Mouse (Mus musculus) right cerebral cortex, postnatal 14 days (tissue): ENCODE results near the gene En1.

Experiments used
- DNase-seq: peaks from one replicate; pipeline ENCODE4 v3.0.0; 2022

The En1 gene

DNA sequence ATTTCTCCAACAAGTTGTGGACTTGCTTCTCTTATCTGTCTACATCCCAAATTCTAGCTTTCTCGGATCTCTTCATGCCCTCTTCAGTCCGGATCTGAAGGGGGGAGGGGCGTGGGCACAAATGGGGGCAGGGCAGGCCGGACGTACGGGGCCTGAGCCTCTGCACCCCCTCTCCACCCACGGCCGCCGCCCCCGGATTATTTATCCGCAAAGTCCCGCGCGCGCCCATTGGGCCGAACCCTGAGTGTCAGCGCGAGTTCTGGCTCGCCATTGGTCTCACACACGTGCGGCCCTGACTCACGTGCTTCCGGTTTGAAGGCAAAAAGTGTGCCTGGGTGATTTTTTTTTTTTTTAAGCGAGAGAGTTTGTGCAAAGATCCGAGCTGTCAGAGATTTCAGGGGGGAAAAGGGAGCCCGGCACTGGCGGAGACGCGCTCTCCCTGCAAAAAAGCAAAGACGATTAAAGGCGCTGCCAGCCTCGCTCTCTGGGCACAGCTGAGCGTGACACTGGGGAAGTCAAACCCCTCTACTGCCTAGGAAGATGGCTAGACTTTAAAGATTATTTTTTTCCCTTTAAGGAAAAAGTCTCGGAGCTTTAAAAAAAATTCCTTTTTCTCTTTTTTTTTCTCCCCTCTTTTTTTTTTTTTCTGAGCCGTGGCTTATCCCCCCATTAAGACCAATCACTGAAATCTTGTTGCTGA lies at the start of gene En1:
TSS of gene En1 (plus strand) at position 388 of the 700 bp plus-strand sequence.
- DNase-seq: no peak

DNA sequence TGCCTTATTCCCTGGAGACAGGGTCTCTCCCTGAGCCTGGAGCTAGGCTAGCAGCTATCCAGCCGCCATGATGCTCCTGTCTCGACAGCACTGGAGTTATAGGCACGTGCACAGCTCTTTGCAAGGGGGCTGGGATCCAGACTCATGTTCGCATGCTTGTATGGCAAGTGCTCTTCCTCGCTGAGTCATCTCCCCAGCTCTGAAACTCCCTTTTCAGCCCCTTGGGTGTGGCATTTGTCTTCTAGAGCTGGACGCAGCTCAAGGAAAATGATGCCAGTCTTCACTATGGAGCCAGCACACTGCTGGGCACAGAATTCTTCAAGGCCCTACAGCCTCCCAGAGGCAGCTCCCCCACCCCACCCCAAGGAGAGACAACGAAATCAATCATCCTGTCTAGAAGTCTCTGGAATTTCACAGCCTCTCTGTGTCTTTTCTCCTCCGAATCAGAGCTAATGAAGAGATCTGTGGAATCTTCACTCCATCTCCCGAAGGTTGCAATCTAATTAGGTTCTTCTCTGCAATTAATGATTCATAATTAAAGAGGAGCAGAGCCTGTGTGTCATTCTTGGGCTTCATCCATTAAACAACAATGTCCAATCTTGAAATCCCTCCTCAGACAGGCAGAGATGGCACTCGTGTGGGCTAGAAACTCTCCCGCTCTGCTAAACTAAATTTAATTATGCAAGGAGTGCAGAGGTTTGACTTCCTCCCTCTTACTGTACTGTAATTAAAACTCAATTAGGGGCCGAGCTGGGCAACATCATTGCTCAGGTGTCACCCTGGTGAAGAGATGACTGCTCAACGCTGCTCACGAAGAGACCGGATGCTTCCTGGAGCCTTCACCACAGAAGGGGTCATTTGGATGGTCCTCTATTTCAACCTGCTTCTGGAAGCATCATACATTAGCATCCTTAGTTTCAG lies 45.0 kb upstream of the En1 start:
- DNase-seq: no peak

DNA sequence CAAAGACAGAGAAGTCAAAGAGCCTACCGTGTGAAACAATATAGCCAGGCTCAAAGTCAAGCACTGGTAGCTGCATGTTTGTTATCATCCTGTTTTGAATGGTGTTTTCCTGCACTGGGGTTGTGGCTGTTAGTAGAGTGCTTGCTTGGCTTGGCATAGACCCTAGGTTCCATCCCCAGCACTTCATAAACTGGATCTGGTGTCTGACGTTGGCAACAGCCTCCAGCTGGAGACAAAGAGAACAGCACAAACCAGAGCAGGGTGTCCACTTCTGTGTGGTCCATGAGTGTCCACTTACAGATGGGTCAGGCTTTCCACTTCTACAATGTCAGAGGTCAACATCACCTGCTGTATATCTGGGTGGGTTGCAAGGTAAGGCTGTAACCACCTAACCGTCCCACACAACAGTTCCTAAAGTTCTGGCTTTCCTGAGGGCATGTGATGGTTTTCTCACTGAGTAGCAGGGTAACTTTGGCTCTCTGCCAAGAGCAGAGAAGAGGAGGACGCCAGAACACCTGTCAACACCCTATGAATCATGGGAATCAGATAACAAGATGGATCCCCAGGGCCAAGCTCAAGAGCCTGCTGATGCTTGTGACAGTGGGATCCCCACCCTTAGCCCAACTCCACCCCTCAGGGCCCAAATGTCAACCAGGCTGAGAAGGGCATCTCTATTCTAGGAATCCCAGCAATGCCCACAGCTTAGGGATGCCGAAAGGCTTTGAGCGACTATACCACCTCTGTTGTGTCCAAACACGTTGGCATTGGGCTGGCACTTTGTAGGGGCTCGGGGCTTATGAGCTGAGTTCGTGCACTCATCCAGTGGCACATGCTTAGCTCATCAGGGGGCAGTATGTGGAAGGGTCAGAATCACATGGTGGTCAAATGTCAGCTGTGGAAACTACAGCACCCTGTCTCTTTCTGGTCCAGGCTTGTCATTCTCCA lies 43.6 kb upstream of the En1 start:
- DNase-seq: no peak

DNA sequence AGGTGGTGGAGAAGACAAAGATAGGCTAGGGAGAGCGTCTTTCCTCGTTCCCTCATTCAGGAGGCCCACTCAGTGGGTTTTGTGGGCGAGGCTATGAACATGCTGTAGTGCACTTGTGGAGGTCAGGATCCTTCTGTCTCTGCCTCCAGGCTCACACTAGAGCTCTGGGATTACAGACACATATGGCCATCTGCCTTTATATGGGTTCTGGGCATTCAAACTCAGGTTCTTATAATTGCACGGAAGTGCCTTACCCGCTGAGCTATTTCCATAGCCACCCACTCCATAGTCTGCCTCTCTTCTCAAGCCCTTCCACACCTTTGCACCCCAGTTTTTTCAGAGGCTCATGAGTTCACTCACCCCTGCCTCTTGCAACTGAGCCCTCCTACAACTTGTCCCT lies 42.3 kb upstream of the En1 start:
- no peak for DNase-seq

DNA sequence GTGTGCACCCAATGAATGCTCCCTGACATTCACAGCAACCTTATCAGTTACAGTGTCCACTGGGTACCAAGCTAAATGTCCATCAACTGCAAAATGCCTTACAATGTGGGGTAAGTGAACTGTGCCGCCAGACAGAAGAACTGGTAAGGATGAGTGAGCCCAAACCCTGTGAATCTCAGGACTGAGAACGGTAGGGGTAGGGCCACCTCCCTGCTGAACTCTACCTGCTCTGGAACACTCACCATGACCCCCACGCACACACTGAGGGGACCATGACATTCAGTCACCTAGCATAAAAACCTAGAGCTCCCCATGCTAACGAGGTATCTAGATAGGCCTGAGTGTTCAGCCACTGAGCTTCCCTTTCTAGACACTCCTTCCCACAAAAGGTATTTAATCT lies 20.9 kb upstream of the En1 start:
- DNase-seq: no peak

DNA sequence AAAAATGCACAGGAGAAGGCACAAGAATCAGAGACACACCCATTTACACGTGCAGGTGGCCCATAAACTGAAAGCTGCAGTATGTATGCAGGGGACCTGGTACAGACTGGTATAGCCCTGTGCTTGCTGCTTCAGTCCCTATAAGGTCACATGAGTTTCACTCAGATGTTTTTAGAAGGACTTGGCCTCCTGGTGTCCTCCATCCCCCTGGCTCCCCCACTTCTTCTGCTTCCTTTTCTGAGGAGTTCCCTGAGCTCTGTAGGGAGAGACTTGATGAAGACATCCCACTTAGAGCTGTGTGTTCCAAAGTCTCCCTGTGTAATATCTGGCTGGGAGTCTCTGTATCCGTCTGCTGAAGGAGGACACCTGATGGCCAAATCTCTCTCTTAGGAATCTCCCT lies 16.7 kb upstream of the En1 start:
- no peak for DNase-seq

DNA sequence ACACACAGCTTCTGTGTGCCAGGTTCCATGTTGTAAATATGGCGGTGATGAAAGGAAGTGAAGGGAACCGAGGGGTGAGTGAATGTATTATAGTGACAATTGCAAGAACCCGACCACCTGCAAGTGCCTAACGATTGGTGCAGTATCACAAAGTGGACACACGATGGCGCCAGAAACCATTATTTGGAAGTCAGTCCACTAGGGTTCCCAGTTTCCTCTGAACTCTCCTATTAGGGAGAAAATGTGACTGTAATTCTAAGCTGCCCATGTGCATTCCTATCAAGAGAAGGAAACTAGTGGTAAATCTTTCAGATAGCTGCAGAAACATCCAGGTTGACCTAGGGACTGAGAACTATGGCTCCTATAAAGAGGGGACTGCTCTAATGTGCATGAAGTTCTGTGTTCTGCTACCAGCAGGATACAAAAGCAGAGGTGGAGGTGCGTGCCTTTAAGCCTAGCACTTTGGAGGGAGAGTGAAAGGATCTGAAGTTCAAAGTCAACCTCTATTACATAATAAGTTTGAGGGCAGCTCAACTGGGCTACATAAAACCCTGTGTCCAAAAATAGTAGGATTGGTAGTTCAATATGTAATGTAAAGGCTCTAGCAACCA lies 15.6 kb upstream of the En1 start:
- DNase-seq: peak; percentile 72

DNA sequence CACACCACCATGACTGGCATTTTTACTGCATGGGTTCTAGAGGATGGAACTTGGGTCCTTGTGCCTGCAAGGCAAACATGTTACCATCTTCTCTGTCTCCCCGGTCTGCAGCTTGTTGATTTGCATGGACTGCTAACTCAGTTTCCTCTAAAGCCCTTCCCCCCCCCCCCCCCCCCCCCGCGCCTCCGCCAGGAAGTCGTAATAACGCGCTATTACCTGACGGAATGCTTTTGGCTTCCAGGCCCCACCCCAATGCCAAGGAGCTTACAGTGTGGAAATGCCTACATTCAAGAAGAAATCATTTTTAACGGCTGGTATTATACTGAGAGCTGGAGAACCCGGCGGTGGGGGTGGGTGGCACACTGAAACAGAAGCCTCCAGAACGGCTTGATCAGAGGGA lies 14.8 kb upstream of the En1 start:
- DNase-seq: no peak

DNA sequence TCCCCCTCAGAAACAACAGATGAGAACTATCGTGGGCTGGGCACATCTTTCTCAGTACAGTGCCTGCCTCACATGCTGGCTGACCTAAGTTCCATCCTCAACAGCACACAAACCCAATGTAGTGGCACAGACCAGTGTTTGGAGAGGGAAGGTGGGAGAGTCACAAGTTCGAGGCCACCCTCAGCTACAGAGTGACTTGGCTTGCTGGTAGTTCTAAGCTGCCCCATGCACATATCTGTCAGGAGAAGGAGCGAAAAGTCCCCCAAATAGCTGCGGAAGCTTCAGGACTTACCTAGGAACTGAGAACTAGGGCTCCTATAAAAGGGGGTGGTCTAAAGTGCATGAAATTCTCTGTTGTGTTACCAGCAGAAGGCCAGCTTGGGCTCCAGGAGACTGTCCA lies 14.3 kb upstream of the En1 start:
- no peak for DNase-seq

DNA sequence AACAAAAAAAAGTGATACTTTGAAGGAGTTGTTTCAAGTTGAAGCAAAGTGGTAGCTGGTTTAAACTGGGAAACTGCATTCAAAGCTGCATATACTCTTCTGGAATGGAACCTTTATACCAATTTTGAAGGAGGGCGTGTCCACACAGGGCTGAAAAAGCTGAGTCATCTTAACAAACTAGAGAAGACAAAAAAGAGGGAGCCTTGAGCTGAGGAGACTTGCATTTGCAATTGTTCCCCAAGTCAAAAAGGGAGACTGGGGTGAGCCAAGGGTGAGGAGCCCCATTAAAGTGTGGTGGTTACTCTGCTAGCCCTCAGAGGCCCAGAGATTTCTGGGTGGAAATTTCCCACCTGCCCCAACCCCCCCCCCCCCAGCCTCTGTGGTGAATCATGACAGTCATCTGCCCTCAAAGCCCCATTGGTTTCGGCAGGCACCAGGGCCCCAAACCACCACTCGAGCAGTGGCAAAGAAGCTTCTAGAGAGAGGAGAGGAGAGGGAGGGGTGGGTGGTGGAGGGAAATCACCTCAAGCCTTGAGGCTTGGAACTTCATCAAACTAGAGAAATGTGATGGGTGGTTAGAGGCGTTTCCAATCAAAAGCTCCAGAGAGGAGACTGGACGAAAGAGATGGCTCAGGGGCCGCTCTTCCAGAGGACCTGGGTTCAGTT lies 13.7 kb upstream of the En1 start:
- no peak for DNase-seq

DNA sequence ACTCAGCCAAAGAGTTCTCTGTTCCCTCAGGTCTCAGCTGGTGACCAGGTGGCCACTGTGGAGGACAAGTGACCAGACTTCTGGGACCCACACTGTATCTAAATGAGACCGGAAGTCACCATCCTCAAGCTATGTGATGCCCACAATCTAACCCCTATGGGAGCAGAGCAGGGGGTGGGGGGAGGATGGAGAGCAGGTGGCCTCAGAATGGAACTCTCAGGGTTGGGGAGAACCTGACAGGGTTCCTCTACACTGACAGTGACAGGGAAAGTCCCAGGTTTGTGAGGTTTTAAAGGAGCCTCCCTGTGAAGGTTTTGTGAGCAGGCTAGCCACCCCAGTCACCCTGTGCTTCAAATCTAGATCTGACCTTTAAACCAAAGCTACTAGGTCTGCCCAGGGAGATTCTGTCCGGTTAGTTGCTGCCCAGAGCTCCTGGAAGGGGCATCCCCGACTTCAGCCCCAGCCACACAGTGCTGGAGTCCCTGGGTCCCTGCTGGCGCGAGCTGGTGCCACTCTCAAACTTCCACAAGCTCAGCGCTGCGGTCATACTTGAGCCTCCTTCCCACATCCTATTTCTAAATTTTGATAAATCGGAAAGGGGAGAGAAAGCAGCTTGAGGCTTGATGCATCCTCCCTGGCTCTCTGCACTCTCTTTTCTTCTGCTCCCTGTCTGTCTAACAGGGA lies 8.8 kb upstream of the En1 start:
- DNase-seq: no peak

DNA sequence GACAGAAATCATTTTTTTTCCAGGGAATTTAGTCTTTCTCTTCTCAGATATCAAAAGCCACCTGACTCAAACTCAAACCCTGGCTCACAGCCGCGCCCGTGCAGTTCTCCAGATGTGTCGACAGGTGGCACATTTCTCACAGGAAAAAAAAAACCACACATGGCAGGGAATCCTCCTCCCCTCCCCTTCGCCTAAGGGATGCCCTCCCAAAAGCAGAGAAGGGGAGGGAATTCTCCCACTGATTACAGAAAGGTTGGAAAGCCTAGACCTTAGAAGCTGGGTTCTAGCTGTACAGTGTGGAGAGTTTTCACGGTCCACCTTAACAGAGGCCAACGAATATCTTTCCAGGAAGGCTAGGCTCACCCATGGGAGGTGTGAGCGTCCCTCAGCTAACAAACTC lies 7.6 kb upstream of the En1 start:
- DNase-seq: peak; percentile 31

DNA sequence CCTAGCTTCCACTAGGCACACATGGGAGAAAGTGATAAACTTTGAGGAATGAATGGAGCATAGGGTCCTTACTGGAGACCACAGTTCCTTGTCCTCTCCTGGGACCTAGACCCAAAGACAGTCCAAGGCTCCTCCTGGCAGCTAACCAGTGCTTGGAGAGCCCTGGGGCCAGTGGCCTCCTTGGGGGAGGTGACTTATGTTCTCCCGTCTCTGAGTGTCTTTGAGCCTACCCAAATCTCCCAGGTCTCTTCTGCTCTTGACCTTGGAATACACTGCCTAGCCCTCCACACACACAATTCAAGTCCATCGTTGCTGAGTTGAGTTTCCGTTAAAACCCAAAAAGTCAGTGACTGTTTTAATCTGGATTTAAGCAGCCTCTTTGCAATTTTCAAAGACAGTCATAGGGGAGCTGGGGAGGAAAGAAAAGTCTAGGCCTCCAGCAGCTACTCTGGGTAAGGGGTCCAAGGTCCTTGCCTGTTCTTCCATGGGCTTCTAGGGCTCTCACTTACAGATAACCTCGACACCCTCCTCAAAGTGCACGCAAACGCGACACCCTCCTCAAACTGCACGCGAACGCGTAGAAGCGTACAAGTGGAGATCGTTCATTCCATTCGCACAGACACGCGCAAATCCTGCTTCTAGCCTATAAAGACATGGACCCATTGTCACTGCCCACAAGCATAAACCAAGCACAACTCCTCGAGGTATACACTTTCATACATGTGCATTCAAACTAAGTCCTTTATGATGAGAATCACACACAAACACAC lies 6.6 kb upstream of the En1 start:
- DNase-seq: no peak

DNA sequence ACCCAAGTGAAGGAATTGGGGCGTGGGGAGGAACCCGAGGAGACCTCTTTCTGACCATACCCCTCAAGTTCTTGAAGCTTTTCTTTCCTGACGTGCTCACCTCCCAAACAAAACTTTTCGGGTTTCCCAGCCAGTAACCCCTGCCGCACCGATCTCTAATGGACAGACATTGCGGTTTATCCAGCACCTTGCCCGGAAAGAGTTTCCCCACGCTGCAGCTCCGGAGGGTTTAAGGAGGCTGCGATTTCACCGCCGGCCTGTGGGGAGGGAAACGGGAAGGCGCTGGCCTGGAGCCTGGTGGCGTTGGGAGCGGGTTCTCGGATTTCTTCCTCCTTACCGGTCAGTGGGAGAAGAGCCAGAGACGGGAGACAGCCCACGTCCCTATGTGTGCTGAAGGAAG lies 5.9 kb upstream of the En1 start:
- DNase-seq: no peak

DNA sequence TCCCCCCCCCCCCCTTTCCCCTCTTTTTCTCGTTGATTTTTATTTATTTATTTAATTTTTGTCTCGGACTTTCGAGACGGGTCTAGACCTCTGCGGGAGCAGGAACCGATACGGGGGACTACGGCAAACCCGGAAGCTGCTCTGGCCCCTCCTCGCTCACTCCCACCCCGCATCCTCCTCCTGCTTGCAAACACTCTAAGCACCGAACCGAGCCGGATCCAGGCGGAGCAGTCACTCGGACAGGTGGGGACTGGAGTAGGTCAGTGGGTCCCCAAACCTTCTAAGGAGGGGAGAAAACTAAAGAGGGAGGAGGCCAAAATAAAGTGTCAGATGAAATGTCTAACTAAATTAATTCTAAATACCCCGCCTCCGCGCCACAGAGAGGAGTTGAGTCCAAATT lies 5.4 kb upstream of the En1 start:
- no peak for DNase-seq

DNA sequence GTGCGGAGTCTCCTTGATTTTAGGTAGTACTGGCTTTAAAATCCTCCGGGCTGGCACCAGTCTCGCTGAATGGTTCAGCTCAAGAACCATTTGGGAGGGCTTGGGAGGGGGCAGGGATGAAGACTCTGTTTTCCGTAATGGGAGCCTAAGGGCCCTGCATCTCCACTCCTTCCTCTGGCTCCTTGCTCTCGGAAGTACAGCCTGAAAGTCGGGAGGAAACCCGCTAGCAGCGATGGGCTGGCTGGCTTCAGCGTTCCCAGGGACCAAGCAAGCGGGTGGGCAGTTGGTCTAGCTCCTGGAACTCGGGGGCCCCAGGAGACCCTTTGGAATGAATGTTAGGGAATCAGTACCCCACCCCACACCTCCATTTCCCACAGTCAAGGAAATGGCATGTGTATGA lies 4.9 kb upstream of the En1 start:
- no peak for DNase-seq

DNA sequence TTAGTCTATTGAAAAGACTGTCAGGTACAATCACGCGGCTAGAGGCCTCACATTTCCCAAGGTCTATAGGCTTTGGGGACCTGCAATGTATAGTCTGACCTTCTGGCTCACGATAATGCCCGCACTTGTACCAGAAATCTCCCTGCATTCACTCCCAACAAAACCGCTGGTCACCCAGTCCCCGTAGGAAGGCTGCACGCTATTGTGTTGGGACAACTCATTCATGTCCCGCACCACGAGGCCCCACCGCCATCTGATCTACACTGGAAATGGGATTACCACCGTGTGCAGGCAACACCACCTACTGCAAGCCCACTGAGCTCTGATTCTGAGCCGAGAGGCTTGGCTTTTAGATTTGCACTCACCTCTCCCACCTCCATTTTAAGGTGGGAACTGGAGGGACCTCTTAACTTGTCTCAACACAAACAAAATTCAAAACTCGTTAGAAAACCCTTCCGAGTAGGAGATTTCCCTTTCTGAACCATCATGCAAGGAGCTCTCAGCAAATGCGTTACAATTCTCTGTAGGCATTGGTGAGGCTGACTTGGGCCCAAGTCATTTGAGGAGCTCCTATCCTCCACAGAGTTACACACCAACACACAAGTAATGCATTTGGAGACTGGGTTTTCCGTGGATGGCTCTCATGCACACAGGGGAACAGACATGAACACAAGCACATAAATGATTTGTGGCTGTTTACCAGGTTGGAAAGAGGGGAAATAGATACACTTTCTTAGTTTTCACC lies 3.9 kb upstream of the En1 start:
- no peak for DNase-seq

DNA sequence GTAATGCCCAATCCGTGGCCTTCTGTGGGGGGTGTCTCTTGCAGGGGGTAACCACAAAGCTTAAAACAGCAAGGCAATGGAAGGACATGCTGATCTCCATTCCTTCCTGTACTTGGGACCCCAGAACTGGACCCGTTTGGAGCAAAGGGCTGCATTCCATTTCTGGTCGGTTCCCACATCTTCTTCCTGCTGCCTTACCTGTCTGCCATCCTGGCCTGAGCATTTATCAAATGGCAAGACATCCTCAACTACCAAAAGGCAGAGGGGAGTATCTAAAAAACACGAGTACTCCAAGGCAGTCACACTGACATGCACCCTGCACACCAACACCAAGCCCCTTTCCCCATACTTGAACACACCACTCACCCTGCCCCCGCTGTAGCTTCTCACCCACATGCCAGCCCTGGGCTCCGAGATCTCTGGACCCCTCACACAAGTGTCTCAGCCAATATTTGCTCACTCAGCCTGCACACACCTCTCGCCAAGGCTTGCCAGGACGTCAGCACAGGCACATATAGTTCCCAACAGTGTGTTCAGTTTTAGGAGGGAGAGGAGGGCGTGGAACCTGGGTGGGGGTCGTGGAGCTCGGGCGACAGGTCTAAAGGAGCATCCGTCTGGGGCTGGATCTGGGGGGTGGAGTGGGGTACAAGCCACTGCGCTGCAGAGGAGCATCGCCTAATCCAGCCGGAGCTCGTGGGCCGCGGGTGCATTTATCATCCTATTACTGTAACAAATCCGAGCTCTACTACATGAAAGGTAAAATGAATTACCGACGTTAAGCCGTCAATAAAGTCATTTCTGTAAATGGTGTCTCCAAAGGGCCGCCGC lies 2.7 kb upstream of the En1 start:
- no peak for DNase-seq

DNA sequence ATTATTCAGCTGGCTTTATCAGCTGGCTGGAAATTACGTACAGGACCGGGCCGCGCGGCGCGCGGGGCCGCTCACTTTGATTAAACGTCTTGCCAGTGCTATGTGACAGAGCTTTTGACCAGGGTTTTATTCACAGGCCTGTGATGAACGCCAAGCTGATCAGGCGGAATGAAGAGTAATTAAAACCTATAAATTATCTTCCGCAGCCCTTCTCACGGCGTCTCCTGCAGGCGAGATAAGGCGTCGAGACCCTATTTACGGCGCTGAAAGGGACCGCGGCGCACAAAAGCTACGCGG lies 2.1 kb upstream of the En1 start:
- DNase-seq: no peak
